Mouse (Mus musculus) lung, postnatal 0 days (tissue): ENCODE results near the gene Gm1123. TPM values are rescaled to one million over a fixed set of nuclear protein-coding genes. Genes with fewer than 3 reads are reported as not detected.
A peak's percentile ranks its signal among the peaks of the same experiment; 100 is the strongest.

Experiments used
- ATAC-seq: fragments of 200-750 bp; cut with Nextera tagmentation; 2 replicates; pipeline ENCODE4 v1.8.0; 2017; ENCODE audit warnings: moderate library complexity
- DNase-seq: peaks from one replicate; pipeline ENCODE4 v3.0.0-alpha.2; 2016; ENCODE audit warnings: low spot score
- H3K27ac ChIP-seq: fragments of 300-500 bp; sonication (generic); 2 replicates; pipeline ENCODE4 v1.5.1; 2014; ENCODE audit warnings: antibody characterized with exemption, mild to moderate bottlenecking, low read length, mixed read lengths
- H3K27me3 ChIP-seq: fragments of 300-500 bp; sonication (generic); replicated peaks from 2 replicates; pipeline ENCODE4 v1.6.1; 2014; ENCODE audit warnings: low read length, mixed read lengths; ENCODE audit not compliant: insufficient read depth
- H3K36me3 ChIP-seq: fragments of 300-500 bp; sonication (generic); 2 replicates; pipeline ENCODE4 v1.6.1; 2014; ENCODE audit warnings: low read length, mixed read lengths; ENCODE audit not compliant: insufficient read depth
- H3K4me1 ChIP-seq: fragments of 300-500 bp; sonication (generic); 2 replicates; pipeline ENCODE4 v1.6.1; 2014; ENCODE audit warnings: antibody characterized with exemption, low read depth, low read length, mixed read lengths; ENCODE audit not compliant: insufficient read depth
- H3K4me2 ChIP-seq: fragments of 300-500 bp; sonication (generic); replicated peaks from 2 replicates; pipeline ENCODE4 v1.6.1; 2014; ENCODE audit warnings: low read depth, mild to moderate bottlenecking, low read length, moderate library complexity, mixed read lengths
- H3K4me3 ChIP-seq: fragments of 300-500 bp; sonication (generic); 2 replicates; pipeline ENCODE4 v1.5.1; 2014; ENCODE audit warnings: low read depth, low read length
- H3K9ac ChIP-seq: fragments of 300-500 bp; sonication (generic); replicated peaks from 2 replicates; pipeline ENCODE4 v1.6.1; 2014; ENCODE audit warnings: low read depth, mild to moderate bottlenecking
- H3K9me3 ChIP-seq: fragments of 300-500 bp; sonication (generic); 2 replicates; pipeline ENCODE4 v1.6.1; 2016; ENCODE audit warnings: low read length, mixed read lengths
- CTCF ChIP-seq: IDR thresholded peaks from 2 replicates; pipeline ENCODE4 v1.5.1; 2016; ENCODE audit warnings: antibody characterized with exemption, mild to moderate bottlenecking
- EP300 ChIP-seq: IDR thresholded peaks from 2 replicates; pipeline ENCODE4 v1.6.1; 2016; ENCODE audit warnings: antibody characterized with exemption, mild to moderate bottlenecking, control low read depth
- WGBS: fragments of 180-500 bp; shearing (Covaris S2); extraction: QIAGEN DNeasy Blood & Tissue Kit; methylation state at CpG from one replicate; pipeline ENCODE4 v1.1.7; 2014; 5-methylcytosine and 5-hydroxymethylcytosine counted together
- polyA plus RNA-seq: library from polyadenylated mRNA; unstranded; fragments of >200 nt; fragmentation: Nextera tagmentation; extraction: Ambion mirVana; gene quantifications from 2 replicates; pipeline ENCODE4 v1.2.1, GENCODE M21; 2015

The Gm1123 gene
- polyA plus RNA-seq, 1 experiment from 2014 or later: not detected

- no peak for TF ChIP-seq CTCF
- no peak for TF ChIP-seq EP300
- no peak for ATAC-seq
- H3K27me3 ChIP-seq: peaks cover 80% of the 10 kb centered on the region
- no peaks in the 10 kb centered on the region for H3K4me1 ChIP-seq
- H3K4me2 ChIP-seq: no peak overlapping the region
- H3K9ac ChIP-seq: no peak overlapping the region
- no peak overlapping the region for H3K27ac ChIP-seq
- no peaks in the 10 kb centered on the region for H3K9me3 ChIP-seq
- no peaks in the 10 kb centered on the region for H3K36me3 ChIP-seq
- H3K4me3 ChIP-seq: no peak overlapping the region
- DNase-seq: no peak
- WGBS: 2% methylated on average over 20 of the region's 20 CpGs
Measured at GRCm38 (mm10) chr9:98962478-98963142, 72.9 kb downstream of the Gm1123 start.

GRCm38 (mm10) chr9:98961591-98962477 is 73.7 kb downstream of the Gm1123 start:
- no peaks in the 10 kb centered on the region for H3K9me3 ChIP-seq
- no peak overlapping the region for H3K4me3 ChIP-seq
- H3K9ac ChIP-seq: no peak overlapping the region
- ATAC-seq (no peak), DNase-seq (no peak)
- H3K4me1 ChIP-seq: no peaks in the 10 kb centered on the region
- 8% methylated on average over 22 of the region's 22 CpGs for WGBS
- no peak for TF ChIP-seq EP300
- H3K27ac ChIP-seq: no peak overlapping the region
- peaks cover 87% of the 10 kb centered on the region for H3K27me3 ChIP-seq
- no peak overlapping the region for H3K4me2 ChIP-seq
- H3K36me3 ChIP-seq: no peaks in the 10 kb centered on the region

GRCm38 (mm10) chr9:98960348-98960747 is 75.2 kb downstream of the Gm1123 start:
- H3K36me3 ChIP-seq: no peaks in the 10 kb centered on the region
- no peak overlapping the region for H3K27ac ChIP-seq
- no peak overlapping the region for H3K4me3 ChIP-seq
- no peak overlapping the region for H3K4me2 ChIP-seq
- H3K9me3 ChIP-seq: no peaks in the 10 kb centered on the region
- no peak overlapping the region for H3K9ac ChIP-seq
- peaks cover 8% of the 10 kb centered on the region for H3K4me1 ChIP-seq
- WGBS: 23% methylated on average over 5 of the region's 5 CpGs
- TF ChIP-seq CTCF (peak; percentile 36), EP300 (no peak)
- no peak for ATAC-seq
- H3K27me3 ChIP-seq: peaks cover 96% of the 10 kb centered on the region
- DNase-seq: no peak

GRCm38 (mm10) chr9:98959851-98960250 is 75.7 kb downstream of the Gm1123 start:
- H3K27ac ChIP-seq: no peak overlapping the region
- DNase-seq: no peak
- TF ChIP-seq CTCF (no peak), EP300 (no peak)
- no peak overlapping the region for H3K4me2 ChIP-seq
- no peak overlapping the region for H3K4me3 ChIP-seq
- no peaks in the 10 kb centered on the region for H3K9me3 ChIP-seq
- no peaks in the 10 kb centered on the region for H3K36me3 ChIP-seq
- no peak for ATAC-seq
- peaks cover 13% of the 10 kb centered on the region for H3K4me1 ChIP-seq
- peaks cover 96% of the 10 kb centered on the region for H3K27me3 ChIP-seq
- WGBS: 29% methylated on average over 3 of the region's 3 CpGs
- no peak overlapping the region for H3K9ac ChIP-seq

- TF ChIP-seq EP300: no peak
- no peak for TF ChIP-seq CTCF
- DNase-seq: no peak
Measured at GRCm38 (mm10) chr9:98958628-98959027, 76.9 kb downstream of the Gm1123 start.

GRCm38 (mm10) chr9:98957751-98958351 is 77.7 kb downstream of the Gm1123 start:
- no peaks in the 10 kb centered on the region for H3K36me3 ChIP-seq
- WGBS: 2% methylated on average over 23 of the region's 23 CpGs
- H3K4me2 ChIP-seq: no peak overlapping the region

More at GRCm38 (mm10) chr9:98958628-98959027, 76.9 kb downstream of the Gm1123 start:
- Histone ChIP-seq H3K27ac (no peak overlapping the region), H3K4me1 (peaks cover 17% of the 10 kb centered on the region), H3K4me3 (no peak overlapping the region), H3K4me2 (no peak overlapping the region), H3K36me3 (no peaks in the 10 kb centered on the region), H3K9ac (no peak overlapping the region), H3K27me3 (peaks cover 97% of the 10 kb centered on the region), H3K9me3 (no peaks in the 10 kb centered on the region)
- WGBS: 8% methylated on average over 6 of the region's 6 CpGs
- ATAC-seq: no peak

More at GRCm38 (mm10) chr9:98957751-98958351, 77.7 kb downstream of the Gm1123 start:
- DNase-seq (no peak), ATAC-seq (no peak)
- no peaks in the 10 kb centered on the region for H3K9me3 ChIP-seq
- peaks cover 17% of the 10 kb centered on the region for H3K4me1 ChIP-seq
- TF ChIP-seq CTCF (no peak), EP300 (no peak)
- H3K9ac ChIP-seq: no peak overlapping the region
- H3K27me3 ChIP-seq: peaks cover 98% of the 10 kb centered on the region
- H3K27ac ChIP-seq: no peak overlapping the region
- no peak overlapping the region for H3K4me3 ChIP-seq

Other genes starting within 250 kb of the Gm1123 start
- gene Prr23a1, start 193.2 kb downstream of the Gm1123 start, polyA plus RNA-seq: not detected in 2 replicates
- gene Prr23a2, start 179.2 kb downstream of the Gm1123 start, polyA plus RNA-seq: not detected in 2 replicates
- not detected in 2 replicates for gene Prr23a3, start 170.9 kb downstream of the Gm1123 start, polyA plus RNA-seq
- not detected in 2 replicates for gene 7420426K07Rik, start 132.6 kb downstream of the Gm1123 start, polyA plus RNA-seq
- gene Foxl2, start 80.4 kb downstream of the Gm1123 start, polyA plus RNA-seq: not detected in 2 replicates
- 35.3 and 38.4 TPM in 2 replicates for gene Faim, start 49.3 kb downstream of the Gm1123 start, polyA plus RNA-seq
- 4.1 and 4.5 TPM in 2 replicates for gene Pik3cb, start 104.9 kb upstream of the Gm1123 start, polyA plus RNA-seq
- gene Faiml, start 201.5 kb upstream of the Gm1123 start, polyA plus RNA-seq: not detected in 2 replicates
- gene Cep70, start 207.7 kb upstream of the Gm1123 start, polyA plus RNA-seq: 12.4 and 17.2 TPM in 2 replicates